Mouse (Mus musculus): Measurements from ENCODE around the gene Batf3. TPM values are rescaled to one million over a fixed set of nuclear protein-coding genes. Genes with fewer than 3 reads are reported as not detected.

The Batf3 gene
- total and polyA plus RNA-seq, 2 experiments from 2014 or later, result 1.6 to 4.9 TPM

DNA sequence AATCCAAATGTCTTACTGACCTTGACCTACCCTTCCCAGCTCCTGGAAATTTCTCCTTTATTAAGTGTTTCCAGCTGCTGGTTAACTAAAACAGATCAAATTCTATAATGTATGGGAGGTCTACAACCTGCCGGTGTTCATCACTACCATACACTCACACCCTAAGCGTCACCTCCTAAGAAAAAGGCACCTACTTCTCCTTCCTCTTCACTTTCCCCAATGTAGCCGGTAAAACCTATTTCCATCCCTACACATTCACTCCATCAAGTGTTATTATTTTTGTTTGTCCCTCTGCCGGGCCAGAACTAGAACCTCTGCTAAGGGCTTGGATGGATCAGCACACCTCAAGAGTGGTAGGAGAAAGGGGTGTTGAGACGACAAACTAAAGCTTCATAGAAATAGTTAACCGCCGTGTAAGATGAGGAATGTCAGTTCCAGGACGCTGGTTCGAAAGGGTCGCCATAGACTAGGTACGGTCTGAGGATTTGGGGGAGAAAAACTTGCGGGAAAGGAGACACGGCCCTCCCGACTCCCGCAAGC lies 35.3 kb upstream of the Batf3 start:
- Histone ChIP-seq H3K9ac (replicated peaks; ENCODE audit: low read length, poor library complexity, severe bottlenecking) (peak overlapping the region; percentile 72), H3K36me3 (ENCODE audit: insufficient read depth, low read length) (no peaks in the 10 kb centered on the region), H3K27ac (ENCODE audit: low read depth, low read length) (peak overlapping the region; percentile 77), H3K9me3 (ENCODE audit: low read length) (no peaks in the 10 kb centered on the region), H3K27me3 (ENCODE audit: insufficient read depth, low read length) (no peaks in the 10 kb centered on the region), H3K4me1 (ENCODE audit: insufficient read depth, low read length) (no peaks in the 10 kb centered on the region; the same call in 1 of the 2 replicates), H3K4me2 (ENCODE audit: low read depth, low read length, poor library complexity, severe bottlenecking) (peak overlapping the region; percentile 97), H3K4me3 (ENCODE audit: low read depth, low read length) (peak overlapping the region; percentile 67)
- ATAC-seq (ENCODE audit: low FRiP score), result peak; percentile 46
- WGBS, result 5% methylated on average over 15 of the region's 15 CpGs
- DNase-seq (ENCODE audit: low spot score), result no peak
- no peak for TF ChIP-seq CTCF (IDR thresholded peaks at IDR 0.05)

DNA sequence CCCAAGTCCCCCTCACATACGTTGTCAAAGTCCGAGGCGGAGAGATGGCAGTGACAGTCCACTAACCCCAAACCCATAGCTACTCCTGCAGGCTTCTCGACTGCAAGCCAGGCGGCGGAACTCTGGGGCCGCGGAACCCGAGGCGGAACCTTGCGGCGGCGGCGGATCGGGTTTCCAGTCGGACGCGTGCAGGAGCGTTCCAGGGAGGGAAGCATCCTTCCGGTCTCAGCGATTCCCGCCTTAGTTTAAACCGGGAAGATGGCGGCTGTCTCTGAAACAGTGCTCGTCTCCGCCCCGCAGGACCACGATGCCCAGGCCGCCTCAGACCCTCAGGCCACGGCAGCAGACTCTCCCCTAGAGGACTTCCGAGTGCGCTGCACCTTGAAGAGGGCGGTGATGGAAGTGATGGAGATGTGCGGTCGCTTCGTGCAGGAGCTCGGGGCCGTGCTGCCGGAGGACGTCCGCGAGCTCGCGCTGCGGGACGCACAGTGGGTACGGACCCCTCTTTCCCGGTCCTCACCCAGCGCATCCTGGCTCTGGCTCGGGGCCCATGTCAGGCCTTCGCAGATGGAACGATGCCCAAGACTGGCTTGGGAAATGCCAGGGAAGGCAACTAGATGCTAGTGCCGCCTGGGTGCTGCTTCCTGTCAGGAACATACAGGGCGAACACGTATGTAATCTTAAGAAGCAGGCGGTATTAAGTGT lies 34.7 kb upstream of the Batf3 start, which contains the start of the genes Tatdn3 and Nsl1:
TSS of gene Tatdn3 (minus strand) at position 152 of the 705 bp plus-strand sequence.
TSS of gene Nsl1 (plus strand) at position 232 of the 705 bp plus-strand sequence.
- no peaks in the 10 kb centered on the region for H3K9me3 ChIP-seq (ENCODE audit: low read length)
- peak within 1 kb of the TSS; percentile 67 for H3K4me3 ChIP-seq (ENCODE audit: low read depth, low read length)
- H3K4me2 ChIP-seq (ENCODE audit: low read depth, low read length, poor library complexity, severe bottlenecking), result peak within 1 kb of the TSS; percentile 97
- DNase-seq (ENCODE audit: low spot score), result peak; percentile 90
- under 1% methylated on average over 56 of the region's 56 CpGs for WGBS
- no peaks in the 10 kb centered on the region for H3K36me3 ChIP-seq (ENCODE audit: insufficient read depth, low read length)
- TF ChIP-seq CTCF (IDR thresholded peaks at IDR 0.05), result peak; percentile 62
- no peaks in the 10 kb centered on the region for H3K27me3 ChIP-seq (ENCODE audit: insufficient read depth, low read length)
- peak within 1 kb of the TSS; percentile 72 for H3K9ac ChIP-seq (replicated peaks; ENCODE audit: low read length, poor library complexity, severe bottlenecking)
- peak within 1 kb of the TSS; percentile 77 for H3K27ac ChIP-seq (ENCODE audit: low read depth, low read length)
- ATAC-seq (ENCODE audit: low FRiP score), result peak; percentile 90
- H3K4me1 ChIP-seq (ENCODE audit: insufficient read depth, low read length), result no peaks in the 10 kb centered on the region; the same call in 1 of the 2 replicates

DNA sequence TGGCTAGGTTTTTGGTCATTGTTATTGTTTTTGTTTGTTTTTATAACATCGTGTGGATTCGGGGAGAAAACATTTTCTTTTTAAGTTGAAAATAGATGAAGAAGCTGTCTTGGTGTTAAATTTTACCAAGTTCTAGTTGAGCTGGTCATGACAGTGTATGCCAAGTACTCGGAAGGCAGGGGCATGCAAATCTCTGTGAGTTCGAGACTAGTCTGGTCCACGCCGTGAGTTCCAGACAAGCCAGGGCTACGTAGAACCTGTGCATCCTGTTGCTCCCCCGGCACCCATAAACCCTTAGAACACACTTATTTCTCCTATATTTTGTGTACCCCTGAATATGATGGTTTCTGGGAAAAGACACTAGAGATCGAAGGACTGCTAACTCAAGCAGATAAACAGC lies 33.9 kb upstream of the Batf3 start:
- peak overlapping the region; percentile 67 for H3K4me3 ChIP-seq (ENCODE audit: low read depth, low read length)
- peak overlapping the region; percentile 97; the same call in 1 of the 2 replicates for H3K4me2 ChIP-seq (ENCODE audit: low read depth, low read length, poor library complexity, severe bottlenecking)
- H3K36me3 ChIP-seq (ENCODE audit: insufficient read depth, low read length), result no peaks in the 10 kb centered on the region
- no peaks in the 10 kb centered on the region; the same call in 1 of the 2 replicates for H3K4me1 ChIP-seq (ENCODE audit: insufficient read depth, low read length)
- H3K27ac ChIP-seq (ENCODE audit: low read depth, low read length), result no peak overlapping the region
- ATAC-seq (ENCODE audit: low FRiP score), result no peak
- no peak for DNase-seq (ENCODE audit: low spot score)
- TF ChIP-seq CTCF (IDR thresholded peaks at IDR 0.05), result no peak
- H3K9me3 ChIP-seq (ENCODE audit: low read length), result no peaks in the 10 kb centered on the region
- H3K9ac ChIP-seq (replicated peaks; ENCODE audit: low read length, poor library complexity, severe bottlenecking), result no peak overlapping the region
- WGBS, result 59% methylated on average over 9 of the region's 9 CpGs
- no peaks in the 10 kb centered on the region for H3K27me3 ChIP-seq (ENCODE audit: insufficient read depth, low read length)

DNA sequence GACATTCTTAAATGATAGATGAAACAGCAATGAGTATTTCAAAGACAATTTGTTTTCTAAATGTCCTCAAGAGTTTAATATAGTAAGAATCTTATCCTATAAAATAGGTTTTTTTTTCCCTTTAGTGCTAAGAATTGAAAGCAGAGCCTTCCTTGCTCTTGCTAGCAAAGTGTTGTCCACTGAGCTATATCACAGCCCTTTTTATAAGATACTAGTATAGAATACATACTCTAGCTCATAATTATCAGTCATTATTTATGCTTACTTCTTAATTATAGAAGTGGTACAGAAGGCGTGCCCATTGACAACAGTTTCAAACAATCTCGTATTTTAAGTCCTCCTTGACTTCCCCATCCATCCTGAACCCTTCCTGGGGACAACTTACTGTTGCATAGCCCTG lies 33.1 kb upstream of the Batf3 start:
- no peak for TF ChIP-seq CTCF (IDR thresholded peaks at IDR 0.05)
- Histone ChIP-seq H3K27ac (ENCODE audit: low read depth, low read length) (no peak overlapping the region), H3K4me1 (ENCODE audit: insufficient read depth, low read length) (no peaks in the 10 kb centered on the region; the same call in 1 of the 2 replicates), H3K9ac (replicated peaks; ENCODE audit: low read length, poor library complexity, severe bottlenecking) (no peak overlapping the region), H3K4me2 (ENCODE audit: low read depth, low read length, poor library complexity, severe bottlenecking) (no peak overlapping the region), H3K27me3 (ENCODE audit: insufficient read depth, low read length) (no peaks in the 10 kb centered on the region), H3K36me3 (ENCODE audit: insufficient read depth, low read length) (no peaks in the 10 kb centered on the region), H3K9me3 (ENCODE audit: low read length) (no peaks in the 10 kb centered on the region), H3K4me3 (ENCODE audit: low read depth, low read length) (no peak overlapping the region)
- WGBS, result 89% methylated on average over 2 of the region's 2 CpGs
- DNase-seq (ENCODE audit: low spot score) (no peak), ATAC-seq (ENCODE audit: low FRiP score) (no peak)

DNA sequence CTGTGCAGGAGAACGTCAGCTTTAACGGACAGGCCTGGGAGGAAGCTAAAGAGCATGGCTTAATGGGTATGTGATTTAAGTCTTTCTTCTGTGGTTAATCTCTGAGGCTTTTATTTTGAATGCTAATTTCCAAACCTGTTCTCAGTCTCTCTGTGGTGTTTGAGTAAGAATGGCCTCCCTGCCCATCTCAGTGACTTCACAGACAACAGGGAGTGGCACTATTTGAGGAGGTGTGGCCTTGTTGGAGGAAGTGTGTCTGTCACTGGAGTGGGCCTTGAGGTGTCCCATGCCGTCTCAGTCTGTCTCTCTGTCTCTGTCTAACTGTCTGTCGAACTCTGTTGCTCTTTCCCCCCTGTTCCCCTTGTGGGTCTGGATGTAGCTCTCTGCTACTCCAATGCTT lies 32.5 kb upstream of the Batf3 start:
- 85% methylated on average over 4 of the region's 4 CpGs for WGBS
- no peak overlapping the region for H3K27ac ChIP-seq (ENCODE audit: low read depth, low read length)
- no peaks in the 10 kb centered on the region for H3K27me3 ChIP-seq (ENCODE audit: insufficient read depth, low read length)
- no peak overlapping the region for H3K4me3 ChIP-seq (ENCODE audit: low read depth, low read length)
- ATAC-seq (ENCODE audit: low FRiP score) (no peak), DNase-seq (ENCODE audit: low spot score) (no peak)
- no peaks in the 10 kb centered on the region; the same call in 1 of the 2 replicates for H3K4me1 ChIP-seq (ENCODE audit: insufficient read depth, low read length)
- no peak for TF ChIP-seq CTCF (IDR thresholded peaks at IDR 0.05)
- H3K9ac ChIP-seq (replicated peaks; ENCODE audit: low read length, poor library complexity, severe bottlenecking), result no peak overlapping the region
- no peaks in the 10 kb centered on the region for H3K9me3 ChIP-seq (ENCODE audit: low read length)
- no peak overlapping the region for H3K4me2 ChIP-seq (ENCODE audit: low read depth, low read length, poor library complexity, severe bottlenecking)
- no peaks in the 10 kb centered on the region for H3K36me3 ChIP-seq (ENCODE audit: insufficient read depth, low read length)

DNA sequence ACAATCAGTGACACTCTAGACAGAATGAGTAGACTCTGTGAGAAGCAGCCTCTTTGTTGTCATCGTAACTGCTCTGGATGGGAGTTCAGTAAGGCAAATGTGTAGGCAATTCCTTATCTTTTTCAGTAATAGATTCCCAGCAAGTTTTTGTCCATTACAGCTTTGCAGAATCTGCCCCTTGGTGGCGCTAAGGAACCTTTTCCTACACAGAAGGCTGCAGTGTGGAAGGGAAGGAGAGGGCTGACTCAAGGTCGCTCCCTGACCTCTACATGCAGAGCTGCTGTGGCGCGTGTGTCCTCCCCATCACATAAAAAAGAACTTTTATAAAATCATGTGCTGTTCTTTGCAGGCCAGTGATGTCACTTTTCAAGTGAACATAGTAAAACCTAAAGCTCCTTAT lies 29.3 kb upstream of the Batf3 start:
- TF ChIP-seq CTCF (IDR thresholded peaks at IDR 0.05), result peak; percentile 59
- peak; percentile 21 for DNase-seq (ENCODE audit: low spot score)

More for the DNA sequence above, 29.3 kb upstream of the Batf3 start:
- H3K4me1 ChIP-seq (ENCODE audit: insufficient read depth, low read length), result no peaks in the 10 kb centered on the region
- no peak for ATAC-seq (ENCODE audit: low FRiP score)
- H3K27ac ChIP-seq (ENCODE audit: low read depth, low read length), result no peak overlapping the region
- H3K4me2 ChIP-seq (ENCODE audit: low read depth, low read length, poor library complexity, severe bottlenecking), result no peak overlapping the region
- H3K27me3 ChIP-seq (ENCODE audit: insufficient read depth, low read length), result no peaks in the 10 kb centered on the region
- WGBS, result 89% methylated on average over 5 of the region's 5 CpGs
- H3K36me3 ChIP-seq (ENCODE audit: insufficient read depth, low read length), result no peaks in the 10 kb centered on the region
- H3K9me3 ChIP-seq (ENCODE audit: low read length), result no peaks in the 10 kb centered on the region
- no peak overlapping the region for H3K4me3 ChIP-seq (ENCODE audit: low read depth, low read length)
- H3K9ac ChIP-seq (replicated peaks; ENCODE audit: low read length, poor library complexity, severe bottlenecking), result no peak overlapping the region
